Mouse (Mus musculus) liver, adult 2 months (tissue): ENCODE measurements around the gene Cd200.

Experiments
- CTCF ChIP-seq: fragments of 200-500 bp; IDR thresholded peaks from 2 replicates; pipeline ENCODE4 v1.5.1; 2011; ENCODE audit warnings: low read depth, low read length, control low read depth
- POLR2A ChIP-seq: fragments of 200-500 bp; IDR thresholded peaks from 2 replicates; pipeline ENCODE4 v1.6.1; 2011; ENCODE audit warnings: low read length, control low read depth; ENCODE audit not compliant: insufficient read depth; ENCODE audit errors: extremely low read depth

GRCm38 (mm10) chr16:45454762-45455161 lies 45.9 kb upstream of the Cd200 start:
- TF ChIP-seq CTCF (no peak), POLR2A (no peak)
